In the genomic region with DNA sequence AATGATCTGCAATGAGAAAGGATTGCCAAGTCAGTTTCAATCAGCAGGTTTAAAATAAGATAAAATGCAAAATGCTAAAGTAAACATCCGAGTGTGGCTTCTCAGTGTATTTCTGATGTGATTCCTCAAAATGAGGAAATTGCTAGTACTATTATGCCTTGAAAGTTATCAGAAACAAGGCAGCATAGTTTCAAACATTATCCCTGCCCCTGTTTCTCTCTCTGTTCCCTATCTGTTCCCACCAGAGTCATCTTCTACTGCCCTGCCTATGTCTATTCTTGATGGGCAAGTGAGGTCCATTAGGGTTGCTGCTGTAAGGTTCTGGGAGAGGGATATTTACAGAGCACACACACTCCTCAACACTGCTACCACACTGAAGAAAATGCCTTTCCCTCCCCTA, we compare ENCODE assay signal across 18 mouse cellular contexts. TPM values are rescaled to one million over a fixed set of nuclear protein-coding genes. Genes with fewer than 3 reads are reported as not detected.
"Had no signal": no experiment of that assay in that cellular context is flagged by ENCODE, and none has a peak within 500 bp of the region (broad histone marks: within the 10 kb centered on the region; RNA-seq: fewer than 3 reads in every experiment).

No protein-coding gene starts in this region.

- ATAC-seq: intestine, postnatal 0 days had no signal

- H3K4me2 ChIP-seq: kidney, embryonic 15.5 days; limb, embryonic 13.5 days; lung, embryonic 14.5 days; midbrain, embryonic 11.5 days had no signal

- H3K4me3 ChIP-seq: kidney, embryonic 15.5 days; limb, embryonic 13.5 days; megakaryocyte, embryonic 14.5 days had no signal

- H3K27me3 ChIP-seq: kidney, embryonic 15.5 days; limb, embryonic 13.5 days; megakaryocyte, embryonic 14.5 days had no signal

- H3K27ac ChIP-seq: kidney, embryonic 15.5 days; limb, embryonic 13.5 days; liver, embryonic 14.5 days; macrophage; stomach, postnatal 0 days had no signal

- H3K9me3 ChIP-seq: kidney, embryonic 15.5 days; limb, embryonic 13.5 days; megakaryocyte, embryonic 14.5 days had no signal

- H3K4me1 ChIP-seq: kidney, embryonic 15.5 days had no signal

- H3K9ac ChIP-seq: kidney, embryonic 15.5 days; limb, embryonic 13.5 days; liver, embryonic 14.5 days; liver, postnatal 0 days; lung, embryonic 14.5 days had no signal

- DNase-seq: kidney, adult 2 months; kidney, postnatal 10 days; kidney, postnatal 36 days; liver; liver, postnatal 0 days; lung, embryonic 14.5 days; midbrain, embryonic 14.5 days; thymus, adult 18-20 months; thymus, postnatal 36 days had no signal

RNA-seq across cellular contexts. Expression of gene Pln, which starts 11.8 kb away (rescaled TPM):
- total RNA-seq: midbrain, postnatal 0 days had no signal
- polyA plus RNA-seq: macrophage had no signal
